ENCODE assay signal across 8 mouse cellular contexts in the genomic region with DNA sequence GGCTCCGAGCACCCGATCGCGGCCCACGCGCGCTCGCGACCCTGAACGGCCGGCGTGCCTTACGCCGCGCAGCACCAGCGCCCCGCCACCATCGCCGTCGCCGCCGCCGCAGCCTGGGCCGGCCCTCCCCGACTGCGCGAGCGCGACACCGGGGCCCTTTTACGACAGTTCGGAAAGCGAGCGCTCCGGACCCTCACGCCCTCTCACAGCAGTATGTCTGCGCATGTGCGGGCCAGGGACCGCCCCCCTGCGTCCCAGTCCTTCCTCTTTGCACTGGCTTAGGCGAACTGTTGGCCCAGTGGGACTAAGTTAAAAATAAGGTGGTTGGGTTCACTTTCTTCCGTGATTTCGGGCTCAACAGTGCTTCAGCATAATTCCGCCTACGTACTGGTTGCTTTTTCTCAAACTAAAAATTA. TPM values are rescaled to one million over a fixed set of nuclear protein-coding genes. Genes with fewer than 3 reads are reported as not detected.
DNase-seq lines count a peak whose midpoint lies in the region; ATAC-seq and TF ChIP-seq lines count a peak whose summit lies in the region.

A gene (minus strand): TSS at position 100 of the 416 bp plus-strand sequence.

- TF ChIP-seq POLR2A in olfactory bulb, adult 2 months (IDR thresholded peaks at IDR 0.05; ENCODE audit: insufficient read depth, low read depth, low read length): peak; percentile 74
- TF ChIP-seq POLR2A in thymus, adult 2 months (IDR thresholded peaks at IDR 0.05; ENCODE audit: control insufficient read depth, extremely low read depth, insufficient read depth, low read length, poor library complexity): peak; percentile 83

- WGBS in forebrain, embryonic 16.5 days: 2% methylated on average over 45 of the region's 45 CpGs
- WGBS in lung, embryonic 14.5 days: under 1% methylated on average over 45 of the region's 45 CpGs
- WGBS in olfactory bulb, adult 2 months: under 1% methylated on average over 45 of the region's 45 CpGs
- under 1% methylated on average over 45 of the region's 45 CpGs for whole genome bisulfite sequencing in thymus, adult 2 months

- no peak for TF ChIP-seq CTCF in G1E (IDR thresholded peaks at IDR 0.05; ENCODE audit: low read depth, low read length)
- TF ChIP-seq CTCF in layer of hippocampus, adult 2 months (conservative IDR thresholded peaks at IDR 0.05): no peak
- TF ChIP-seq CTCF in lung, embryonic 14.5 days (IDR thresholded peaks at IDR 0.05; ENCODE audit: low read depth): no peak
- no peak for TF ChIP-seq CTCF in olfactory bulb, adult 2 months (IDR thresholded peaks at IDR 0.05; ENCODE audit: insufficient read depth, low read depth, low read length)
- TF ChIP-seq CTCF in thymus, adult 2 months (IDR thresholded peaks at IDR 0.05; ENCODE audit: borderline replicate concordance, control insufficient read depth, extremely low read depth, insufficient read depth, low read length, poor library complexity): peak; percentile 46; the same call in 1 of the 2 replicates

- no peaks in the 10 kb centered on the region; the same call in 1 of the 2 replicates for H3K27me3 ChIP-seq in G1E (ENCODE audit: insufficient read depth, low read length)
- H3K27me3 ChIP-seq in forebrain, embryonic 16.5 days (replicated peaks; ENCODE audit: control insufficient read depth, insufficient read depth, low read length): no peaks in the 10 kb centered on the region
- H3K27me3 ChIP-seq in lung, embryonic 14.5 days (ENCODE audit: insufficient read depth, low read length): no peaks in the 10 kb centered on the region
- H3K27me3 ChIP-seq in thymus, adult 2 months (ENCODE audit: control insufficient read depth, insufficient read depth, low read length): no peaks in the 10 kb centered on the region

- DNase-seq in G1E (ENCODE audit: low spot score): peak; percentile 77
- DNase-seq in cerebellum, adult 18-20 months: peak; percentile 96 to 99
- peak; percentile 97 for DNase-seq in heart, postnatal 36 days
- DNase-seq in layer of hippocampus, adult 2 months (ENCODE audit: low spot score in 2 of 2): peak; percentile 97 to 98
- peak; percentile 97 for DNase-seq in lung, embryonic 14.5 days
- peak; percentile 97 for DNase-seq in thymus, adult 2 months

- intact Hi-C loops in heart, postnatal 36 days (cut with DNase I): loop anchor here (1.0 to 10.0 kb wide), 3 partner anchors 39 to 981 kb away; a partner anchor contains a TSS

- H3K4me1 ChIP-seq in G1E (ENCODE audit: insufficient read depth, low read depth, low read length): peaks cover 27% of the 10 kb centered on the region
- peaks cover 8% of the 10 kb centered on the region for H3K4me1 ChIP-seq in forebrain, embryonic 16.5 days (replicated peaks; ENCODE audit: control insufficient read depth, insufficient read depth, low read length)
- peaks cover 6% of the 10 kb centered on the region; the same call in 1 of the 2 replicates for H3K4me1 ChIP-seq in lung, embryonic 14.5 days (ENCODE audit: insufficient read depth)
- H3K4me1 ChIP-seq in olfactory bulb, adult 2 months (ENCODE audit: control insufficient read depth, insufficient read depth, low read length): no peaks in the 10 kb centered on the region
- peaks cover 8% of the 10 kb centered on the region for H3K4me1 ChIP-seq in thymus, adult 2 months (replicated peaks; ENCODE audit: control insufficient read depth, insufficient read depth, low read length)

- peak; percentile 82 for ATAC-seq in G1E (ENCODE audit: extremely low read depth, insufficient number of reproducible peaks, low FRiP score, poor library complexity, severe bottlenecking)
- ATAC-seq in forebrain, embryonic 16.5 days: peak; percentile 97
- peak; percentile 98 for ATAC-seq in lung, embryonic 14.5 days (ENCODE audit: insufficient read depth)

- peak within 1 kb of the TSS; percentile 97 for H3K4me3 ChIP-seq in G1E (ENCODE audit: low read depth, low read length)
- peak within 1 kb of the TSS; percentile 97 for H3K4me3 ChIP-seq in forebrain, embryonic 16.5 days (replicated peaks; ENCODE audit: low read length)
- peak within 1 kb of the TSS; percentile 98 for H3K4me3 ChIP-seq in layer of hippocampus, adult 2 months
- peak within 1 kb of the TSS; percentile 90 for H3K4me3 ChIP-seq in lung, embryonic 14.5 days (ENCODE audit: low read depth, low read length)
- peak within 1 kb of the TSS; percentile 100 for H3K4me3 ChIP-seq in olfactory bulb, adult 2 months (ENCODE audit: insufficient read depth, low read depth, low read length)
- H3K4me3 ChIP-seq in thymus, adult 2 months (ENCODE audit: control insufficient read depth, insufficient read depth, low read length): peak within 1 kb of the TSS; percentile 92

- no peaks in the 10 kb centered on the region for H3K9me3 ChIP-seq in G1E (replicated peaks)
- no peaks in the 10 kb centered on the region for H3K9me3 ChIP-seq in forebrain, embryonic 16.5 days (ENCODE audit: control insufficient read depth, low read length)
- H3K9me3 ChIP-seq in lung, embryonic 14.5 days (ENCODE audit: low read depth, low read length): no peaks in the 10 kb centered on the region

- H3K9ac ChIP-seq in forebrain, embryonic 16.5 days (replicated peaks; ENCODE audit: low read depth, low read length): peak within 1 kb of the TSS; percentile 98
- peak within 1 kb of the TSS; percentile 96 for H3K9ac ChIP-seq in lung, embryonic 14.5 days

- H3K4me2 ChIP-seq in forebrain, embryonic 16.5 days (ENCODE audit: low read length): peak within 1 kb of the TSS; percentile 73
- peak within 1 kb of the TSS; percentile 73 for H3K4me2 ChIP-seq in lung, embryonic 14.5 days

- peak within 1 kb of the TSS; percentile 97 for H3K27ac ChIP-seq in forebrain, embryonic 16.5 days (ENCODE audit: low read length)
- H3K27ac ChIP-seq in layer of hippocampus, adult 2 months: peak within 1 kb of the TSS; percentile 99
- peak within 1 kb of the TSS; percentile 97 for H3K27ac ChIP-seq in lung, embryonic 14.5 days (ENCODE audit: low read depth)
- H3K27ac ChIP-seq in olfactory bulb, adult 2 months (ENCODE audit: insufficient read depth, low read depth, low read length): peak within 1 kb of the TSS; percentile 97
- H3K27ac ChIP-seq in thymus, adult 2 months (ENCODE audit: control insufficient read depth, insufficient read depth, low read length): peak within 1 kb of the TSS; percentile 73

- peaks cover 17% of the 10 kb centered on the region for H3K36me3 ChIP-seq in G1E (replicated peaks)
- no peaks in the 10 kb centered on the region for H3K36me3 ChIP-seq in forebrain, embryonic 16.5 days (ENCODE audit: control insufficient read depth, insufficient read depth)
- H3K36me3 ChIP-seq in lung, embryonic 14.5 days (ENCODE audit: insufficient read depth): no peaks in the 10 kb centered on the region; the same call in 1 of the 2 replicates
- H3K36me3 ChIP-seq in thymus, adult 2 months (ENCODE audit: control insufficient read depth, insufficient read depth, low read length): no peaks in the 10 kb centered on the region

RNA-seq across cellular contexts. Expression of the gene that starts here (rescaled TPM):
- total RNA-seq in G1E (2014; fragmentation: Nextera tagmentation): 76.5 and 83.3 TPM in 2 replicates
- total RNA-seq in G1E (2017): 30.6 and 39.4 TPM in 2 replicates
- polyA plus RNA-seq in G1E (2012): 7.2 and 7.3 TPM in 2 replicates
- polyA plus RNA-seq in forebrain, embryonic 16.5 days (2015; fragmentation: Nextera tagmentation; extraction: Ambion mirVana): 37.3 and 39.4 TPM in 2 replicates
- total RNA-seq in heart, postnatal 36 days (2021): 10 to 100 TPM; 19.6 to 20.5 TPM
- total RNA-seq in layer of hippocampus, adult 2 months (2021): 10 to 100 TPM; 42.4 to 43.7 TPM
- polyA plus RNA-seq in lung, embryonic 14.5 days (2014; fragmentation: Nextera tagmentation; extraction: Ambion mirVana): 28.5 and 29.2 TPM in 2 replicates
- not detected in 2 replicates for polyA plus RNA-seq in olfactory bulb, adult 2 months (2012; ENCODE audit: insufficient read depth, insufficient read length, low replicate concordance, missing spikeins)
- polyA plus RNA-seq in thymus, adult 2 months (2012; rRNA removed): 94.5 and 111 TPM in 2 replicates

Comparison
In these comparisons a context has a peak if more than half of its experiments do, and no peak if none do; other contexts are left out.
1. Peak in every context shown above with its lines: DNase-seq, ATAC-seq, H3K4me3 ChIP-seq and H3K27ac ChIP-seq.